Mouse (Mus musculus) cerebellum, adult 11-12 months (tissue): Measurements from ENCODE around the gene Rgl2.
A peak's percentile ranks its signal among the peaks of the same experiment; 100 is the strongest.

ENCODE experiments used
- DNase-seq: peaks from one replicate; pipeline ENCODE4 v3.0.0; 2022

The Rgl2 gene

GRCm38 (mm10) chr17:33925406-33926116, 3.8 kb upstream of the Rgl2 start:
- DNase-seq, result peak; percentile 44

- no peak for DNase-seq
Observed at GRCm38 (mm10) chr17:33926207-33926932, 3.0 kb upstream of the Rgl2 start.

- DNase-seq, result peak; percentile 42
Observed at GRCm38 (mm10) chr17:33928251-33928947, 944 bp upstream of the Rgl2 start.

GRCm38 (mm10) chr17:33930280-33931158, 1.2 kb downstream of the Rgl2 start:
- DNase-seq, result peak; percentile 81

GRCm38 (mm10) chr17:33931159-33931866, 2.0 kb downstream of the Rgl2 start:
- DNase-seq, result peak; percentile 64

GRCm38 (mm10) chr17:33931947-33932346, 2.6 kb downstream of the Rgl2 start:
- DNase-seq, result no peak

GRCm38 (mm10) chr17:33932448-33932847, 3.1 kb downstream of the Rgl2 start:
- DNase-seq, result peak; percentile 44

- DNase-seq, result peak; percentile 48
Observed at GRCm38 (mm10) chr17:33932970-33933369, 3.6 kb downstream of the Rgl2 start.

- no peak for DNase-seq
Observed at GRCm38 (mm10) chr17:33935422-33936055, 6.2 kb downstream of the Rgl2 start.

- no peak for DNase-seq
Observed at GRCm38 (mm10) chr17:33936993-33937392, 7.7 kb downstream of the Rgl2 start.

GRCm38 (mm10) chr17:33938783-33939182, 9.4 kb downstream of the Rgl2 start:
- DNase-seq, result no peak

GRCm38 (mm10) chr17:33940206-33940805, 11.0 kb downstream of the Rgl2 start, which contains the start of the genes Pfdn6 and Wdr46:
Gene Pfdn6 (minus strand): TSS chr17:33940343.
Gene Wdr46 (plus strand): TSS chr17:33940660.
- peak; percentile 83 for DNase-seq

GRCm38 (mm10) chr17:33940981-33941380, 11.6 kb downstream of the Rgl2 start:
- peak; percentile 58 for DNase-seq

GRCm38 (mm10) chr17:33941381-33941780, 12.0 kb downstream of the Rgl2 start:
- no peak for DNase-seq

- no peak for DNase-seq
Observed at GRCm38 (mm10) chr17:33943454-33943853, 14.1 kb downstream of the Rgl2 start.

- no peak for DNase-seq
Observed at GRCm38 (mm10) chr17:33947430-33948089, 18.2 kb downstream of the Rgl2 start.

- no peak for DNase-seq
Observed at GRCm38 (mm10) chr17:33948090-33948904, 19.0 kb downstream of the Rgl2 start.

GRCm38 (mm10) chr17:33948905-33949537, 19.7 kb downstream of the Rgl2 start:
- peak; percentile 30 for DNase-seq

- no peak for DNase-seq
Observed at GRCm38 (mm10) chr17:33950131-33950625, 20.8 kb downstream of the Rgl2 start.
